Mouse (Mus musculus) intestine, postnatal 0 days (tissue): ENCODE results near the gene Shkbp1. TPM values are rescaled to one million over a fixed set of nuclear protein-coding genes. Genes with fewer than 3 reads are reported as not detected.

ENCODE experiments used
- ATAC-seq: fragments of 200-750 bp; cut with Nextera tagmentation; 2 replicates; pipeline ENCODE4 v1.8.0; 2017; ENCODE audit warnings: mild to moderate bottlenecking, moderate TSS enrichment, moderate library complexity
- H3K27ac ChIP-seq: fragments of 300-500 bp; sonication (generic); 2 replicates; pipeline ENCODE4 v1.5.1; 2014; ENCODE audit warnings: mild to moderate bottlenecking, low read depth, low read length, moderate library complexity
- H3K27me3 ChIP-seq: fragments of 300-500 bp; sonication (generic); replicated peaks from 2 replicates; pipeline ENCODE4 v1.6.1; 2014; ENCODE audit warnings: low read length, mixed read lengths; ENCODE audit not compliant: control insufficient read depth, insufficient read depth
- H3K36me3 ChIP-seq: fragments of 300-500 bp; sonication (generic); 2 replicates; pipeline ENCODE4 v1.6.1; 2014; ENCODE audit warnings: mild to moderate bottlenecking, moderate library complexity; ENCODE audit not compliant: control insufficient read depth, insufficient read depth
- H3K4me1 ChIP-seq: fragments of 300-500 bp; sonication (generic); replicated peaks from 2 replicates; pipeline ENCODE4 v1.6.1; 2014; ENCODE audit warnings: antibody characterized with exemption, low read length, mixed read lengths; ENCODE audit not compliant: control insufficient read depth, insufficient read depth
- H3K4me2 ChIP-seq: fragments of 300-500 bp; sonication (generic); replicated peaks from 2 replicates; pipeline ENCODE4 v1.6.1; 2014; ENCODE audit warnings: low read depth, mild to moderate bottlenecking, moderate library complexity
- H3K4me3 ChIP-seq: fragments of 300-500 bp; sonication (generic); 2 replicates; pipeline ENCODE4 v1.5.1; 2014; ENCODE audit warnings: low read depth, low read length
- H3K9ac ChIP-seq: fragments of 300-500 bp; sonication (generic); 2 replicates; pipeline ENCODE4 v1.6.1; 2014; ENCODE audit warnings: mild to moderate bottlenecking, low read depth, low read length
- H3K9me3 ChIP-seq: fragments of 300-500 bp; sonication (generic); 2 replicates; pipeline ENCODE4 v1.6.1; 2016; ENCODE audit warnings: mixed run types; ENCODE audit not compliant: control insufficient read depth
- CTCF ChIP-seq: sonication (generic); IDR thresholded peaks from 2 replicates; pipeline ENCODE4 v1.5.1; 2016; ENCODE audit warnings: low read depth, mild to moderate bottlenecking, control low read depth, antibody characterized with exemption, moderate library complexity
- WGBS: fragments of 180-500 bp; shearing (Covaris S2); extraction: QIAGEN DNeasy Blood & Tissue Kit; methylation state at CpG from one replicate; pipeline ENCODE4 v1.1.7; 2014; 5-methylcytosine and 5-hydroxymethylcytosine counted together
- polyA plus RNA-seq: library from polyadenylated mRNA; unstranded; fragments of >200 nt; fragmentation: Nextera tagmentation; extraction: Ambion mirVana; gene quantifications from 2 replicates; pipeline ENCODE4 v1.2.1, GENCODE M21; 2015

Gene Shkbp1
- polyA plus RNA-seq, 1 experiment from 2014 or later = 26.9 TPM

DNA sequence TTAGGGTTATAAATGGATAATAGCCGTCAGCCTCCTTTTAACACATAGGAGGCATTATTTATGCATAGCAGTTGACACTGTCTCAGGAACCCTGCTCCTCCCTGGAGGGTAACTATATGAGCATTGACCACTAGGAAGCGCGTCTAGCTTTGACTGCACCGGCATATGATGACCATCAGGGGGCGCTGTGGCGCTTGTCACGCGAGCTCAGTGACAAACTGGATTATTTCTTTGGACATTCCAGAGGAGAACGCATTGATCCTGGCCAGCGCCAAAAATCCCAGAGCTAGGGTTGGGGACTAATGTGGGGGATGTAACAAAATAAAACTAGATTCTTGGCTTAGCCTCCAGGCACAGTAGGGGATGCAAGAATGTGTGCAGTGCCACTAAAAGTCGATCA is 53.6 kb downstream of the Shkbp1 start:
- Histone ChIP-seq H3K4me2 (no peak overlapping the region), H3K27ac (no peak overlapping the region), H3K36me3 (no peaks in the 10 kb centered on the region), H3K4me3 (no peak overlapping the region), H3K27me3 (no peaks in the 10 kb centered on the region), H3K9me3 (no peaks in the 10 kb centered on the region), H3K4me1 (no peaks in the 10 kb centered on the region), H3K9ac (no peak overlapping the region)
- WGBS = 8% methylated on average over 11 of the region's 11 CpGs
- TF ChIP-seq CTCF = peak; percentile 96
- ATAC-seq = no peak

GRCm38 (mm10) chr7:27300801-27301200 is 55.0 kb downstream of the Shkbp1 start:
- ATAC-seq = no peak
- no peak for TF ChIP-seq CTCF
- no peak overlapping the region for H3K4me3 ChIP-seq
- H3K4me2 ChIP-seq = no peak overlapping the region
- no peaks in the 10 kb centered on the region for H3K36me3 ChIP-seq
- WGBS = 52% methylated on average over 5 of the region's 5 CpGs
- H3K9me3 ChIP-seq = no peaks in the 10 kb centered on the region
- H3K4me1 ChIP-seq = no peaks in the 10 kb centered on the region
- H3K9ac ChIP-seq = no peak overlapping the region
- H3K27ac ChIP-seq = no peak overlapping the region
- no peaks in the 10 kb centered on the region for H3K27me3 ChIP-seq

GRCm38 (mm10) chr7:27300351-27300750 is 55.5 kb downstream of the Shkbp1 start:
- WGBS = 77% methylated on average over 4 of the region's 4 CpGs

GRCm38 (mm10) chr7:27298816-27299215 is 57.0 kb downstream of the Shkbp1 start:
- Histone ChIP-seq H3K4me2 (no peak overlapping the region; the same call in 1 of the 2 replicates), H3K4me1 (no peaks in the 10 kb centered on the region), H3K27ac (no peak overlapping the region; the same call in 1 of the 2 replicates), H3K9ac (no peak overlapping the region), H3K4me3 (no peak overlapping the region), H3K9me3 (no peaks in the 10 kb centered on the region), H3K36me3 (no peaks in the 10 kb centered on the region), H3K27me3 (no peaks in the 10 kb centered on the region)
- no peak for TF ChIP-seq CTCF
- WGBS = 74% methylated on average over 6 of the region's 6 CpGs
- ATAC-seq = no peak

More at GRCm38 (mm10) chr7:27300351-27300750, 55.5 kb downstream of the Shkbp1 start:
- Histone ChIP-seq H3K27ac (no peak overlapping the region), H3K27me3 (no peaks in the 10 kb centered on the region), H3K4me2 (no peak overlapping the region), H3K9me3 (no peaks in the 10 kb centered on the region), H3K4me3 (no peak overlapping the region), H3K9ac (no peak overlapping the region), H3K4me1 (no peaks in the 10 kb centered on the region), H3K36me3 (no peaks in the 10 kb centered on the region)
- TF ChIP-seq CTCF = no peak
- ATAC-seq = no peak

GRCm38 (mm10) chr7:27298033-27298610 is 57.7 kb downstream of the Shkbp1 start:
- no peak overlapping the region for H3K4me3 ChIP-seq
- H3K27me3 ChIP-seq = no peaks in the 10 kb centered on the region
- H3K36me3 ChIP-seq = no peaks in the 10 kb centered on the region
- no peak for TF ChIP-seq CTCF
- peak overlapping the region; percentile 15; the same call in 1 of the 2 replicates for H3K27ac ChIP-seq
- no peak for ATAC-seq
- WGBS = 62% methylated on average over 16 of the region's 16 CpGs
- no peak overlapping the region for H3K4me2 ChIP-seq
- no peaks in the 10 kb centered on the region for H3K4me1 ChIP-seq
- no peaks in the 10 kb centered on the region for H3K9me3 ChIP-seq
- no peak overlapping the region for H3K9ac ChIP-seq

DNA sequence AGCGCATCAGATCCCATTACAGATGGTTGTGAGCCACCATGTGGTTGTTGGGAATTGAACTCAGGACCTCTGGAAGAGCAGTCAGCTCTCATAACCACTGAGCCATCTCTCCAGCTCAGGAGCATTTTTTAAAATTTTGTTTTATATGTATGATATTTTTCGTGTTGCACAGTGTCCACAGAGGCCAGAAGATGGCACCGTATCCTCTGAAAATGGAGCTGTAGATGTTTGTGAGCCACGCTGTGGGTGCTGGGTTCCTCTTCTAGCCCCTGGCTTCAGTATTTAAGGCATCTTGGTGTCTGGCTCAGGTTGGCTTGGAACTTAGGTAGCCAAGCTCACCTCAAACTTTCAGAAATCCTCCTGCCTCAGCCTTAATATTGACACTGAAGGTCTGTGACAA is 59.3 kb downstream of the Shkbp1 start:
- Histone ChIP-seq H3K4me2 (no peak overlapping the region), H3K27ac (no peak overlapping the region), H3K9ac (no peak overlapping the region), H3K27me3 (no peaks in the 10 kb centered on the region), H3K36me3 (no peaks in the 10 kb centered on the region), H3K4me3 (no peak overlapping the region), H3K9me3 (no peaks in the 10 kb centered on the region), H3K4me1 (no peaks in the 10 kb centered on the region)
- no peak for ATAC-seq
- TF ChIP-seq CTCF = no peak
- WGBS = 95% methylated on average over 4 of the region's 4 CpGs

GRCm38 (mm10) chr7:27295956-27296355 is 59.9 kb downstream of the Shkbp1 start:
- Histone ChIP-seq H3K9ac (no peak overlapping the region), H3K4me2 (no peak overlapping the region)
- WGBS = 54% methylated on average over 4 of the region's 4 CpGs

More at GRCm38 (mm10) chr7:27295956-27296355, 59.9 kb downstream of the Shkbp1 start:
- H3K9me3 ChIP-seq = no peaks in the 10 kb centered on the region
- no peak for ATAC-seq
- no peaks in the 10 kb centered on the region for H3K36me3 ChIP-seq
- no peak for TF ChIP-seq CTCF
- no peak overlapping the region for H3K4me3 ChIP-seq
- no peaks in the 10 kb centered on the region for H3K27me3 ChIP-seq
- no peaks in the 10 kb centered on the region for H3K4me1 ChIP-seq
- H3K27ac ChIP-seq = no peak overlapping the region

Other genes starting within 250 kb of the Shkbp1 start
- 0.31 and 0.42 TPM in 2 replicates for gene Cyp2f2, start 236.1 kb downstream of the Shkbp1 start, polyA plus RNA-seq
- not detected in 2 replicates for gene Cyp2t4, start 202.3 kb downstream of the Shkbp1 start, polyA plus RNA-seq
- 63.9 and 64.0 TPM in 2 replicates for gene Egln2, start 189.2 kb downstream of the Shkbp1 start, polyA plus RNA-seq
- 96.2 and 103 TPM in 2 replicates for gene Rab4b, start 177.1 kb downstream of the Shkbp1 start, polyA plus RNA-seq
- 0.22 TPM in 1 of 2 replicates, not detected in the other for gene Gm21983, start 174.9 kb downstream of the Shkbp1 start, polyA plus RNA-seq
- not detected in 2 replicates for gene Mia, start 174.9 kb downstream of the Shkbp1 start, polyA plus RNA-seq
- 1.9 and 2.4 TPM in 2 replicates for gene BC024978, start 160.2 kb downstream of the Shkbp1 start, polyA plus RNA-seq
- gene Snrpa, start 159.7 kb downstream of the Shkbp1 start, polyA plus RNA-seq = 75.4 and 76.4 TPM in 2 replicates
- 8.6 and 9.0 TPM in 2 replicates for gene Itpkc, start 127.4 kb downstream of the Shkbp1 start, polyA plus RNA-seq
- gene Coq8b, start 123.0 kb downstream of the Shkbp1 start, polyA plus RNA-seq = 16.8 and 18.7 TPM in 2 replicates
- 6.6 and 7.5 TPM in 2 replicates for gene Numbl, start 97.6 kb downstream of the Shkbp1 start, polyA plus RNA-seq
- 40.7 and 43.7 TPM in 2 replicates for gene Ltbp4, start 18.3 kb downstream of the Shkbp1 start, polyA plus RNA-seq
- 0.61 and 0.72 TPM in 2 replicates for gene Gm20479, start 1.4 kb upstream of the Shkbp1 start, polyA plus RNA-seq
- gene Sptbn4, start 91.7 kb upstream of the Shkbp1 start, polyA plus RNA-seq = 0.17 and 0.26 TPM in 2 replicates
- gene Blvrb, start 92.0 kb upstream of the Shkbp1 start, polyA plus RNA-seq = 60.4 and 67.3 TPM in 2 replicates
- gene Sertad3, start 117.7 kb upstream of the Shkbp1 start, polyA plus RNA-seq = 22.8 and 24.0 TPM in 2 replicates
- gene Sertad1, start 130.9 kb upstream of the Shkbp1 start, polyA plus RNA-seq = 42.7 and 43.1 TPM in 2 replicates
- 1.3 and 1.4 TPM in 2 replicates for gene Prx, start 143.3 kb upstream of the Shkbp1 start, polyA plus RNA-seq
- gene Hipk4, start 167.2 kb upstream of the Shkbp1 start, polyA plus RNA-seq = 0.10 and 0.24 TPM in 2 replicates
- 45.8 and 48.7 TPM in 2 replicates for gene Pld3, start 197.2 kb upstream of the Shkbp1 start, polyA plus RNA-seq
- gene 2310022A10Rik, start 197.2 kb upstream of the Shkbp1 start, polyA plus RNA-seq = 9.0 and 10.2 TPM in 2 replicates
- gene Akt2, start 235.5 kb upstream of the Shkbp1 start, polyA plus RNA-seq = 35.8 and 36.4 TPM in 2 replicates